Mouse (Mus musculus) inflammation-experienced regulatory T-cells, adult 6 months (primary cell): ENCODE measurements around the gene Rab11fip3. TPM values are rescaled to one million over a fixed set of nuclear protein-coding genes. Genes with fewer than 3 reads are reported as not detected.
A peak's percentile ranks its signal among the peaks of the same experiment; 100 is the strongest.

Experiments used
- ATAC-seq: one replicate; pipeline ENCODE4 v1.8.0; 2017
- polyA plus RNA-seq, 3 experiments: library from polyadenylated mRNA; unstranded; fragments of 100-300 nt; shearing (Covaris generic); gene quantifications; one replicate each; pipeline ENCODE4 v1.2.1; 2017

Rab11fip3 gene
- polyA plus RNA-seq, 3 experiments from 2014 or later: 1.6 to 3.0 (median 2.7) TPM

DNA sequence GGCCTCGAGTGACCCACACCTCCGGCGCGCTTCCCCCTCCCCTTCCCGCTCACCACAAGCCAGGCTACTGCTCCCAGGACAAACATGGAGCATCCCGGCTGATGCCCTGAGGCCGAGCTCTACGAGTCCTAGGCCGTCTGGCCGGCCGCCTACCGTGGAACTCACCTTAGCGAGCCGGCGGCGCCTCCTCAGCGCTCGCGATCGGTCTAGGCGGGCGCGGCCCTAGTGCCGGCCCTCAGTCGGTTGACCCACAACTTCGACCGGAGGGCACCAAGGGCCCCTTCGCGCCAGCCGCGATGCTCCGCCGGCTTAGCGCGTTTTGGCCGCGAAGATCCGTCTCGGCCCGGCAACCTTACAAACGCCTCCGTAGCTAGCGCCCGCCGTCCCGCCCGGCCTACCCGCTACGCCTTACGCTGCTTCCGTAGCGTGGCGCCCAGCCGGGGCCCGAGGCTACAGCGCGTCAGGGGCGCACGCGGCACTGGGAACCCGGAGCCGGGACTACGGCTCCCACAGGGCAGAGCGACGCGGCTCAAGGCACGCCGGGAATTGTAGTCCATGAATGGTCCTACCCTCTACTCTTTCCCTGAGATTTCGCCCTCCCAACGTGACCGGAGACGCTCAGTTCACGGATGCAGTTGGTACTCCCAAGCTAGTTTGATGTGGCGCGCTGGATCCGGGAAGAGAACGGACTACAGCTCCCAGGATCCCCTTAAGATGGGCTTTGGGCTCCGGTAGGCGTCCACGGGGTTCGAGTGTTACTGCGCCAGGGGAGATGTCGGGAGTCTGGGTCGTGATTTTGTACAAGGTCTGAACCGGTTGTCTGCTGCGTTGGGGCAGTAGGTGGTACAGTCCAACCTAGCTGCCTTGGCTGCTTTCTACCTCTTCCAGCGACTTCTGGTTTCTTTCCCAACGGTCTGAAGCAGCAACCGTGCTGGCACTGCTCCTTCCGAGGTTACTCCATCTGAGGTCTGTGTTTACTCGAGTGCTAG lies 83.8 kb downstream of the Rab11fip3 start, which contains the start of gene Capn15:
Capn15 (minus strand) TSS at position 491 of the 989 bp plus-strand sequence.
- ATAC-seq: peak; percentile 99

GRCm38 (mm10) chr17:25984556-25985305 lies 84.6 kb downstream of the Rab11fip3 start:
- ATAC-seq: peak; percentile 11

GRCm38 (mm10) chr17:25984066-25984465 lies 85.3 kb downstream of the Rab11fip3 start:
- no peak for ATAC-seq

DNA sequence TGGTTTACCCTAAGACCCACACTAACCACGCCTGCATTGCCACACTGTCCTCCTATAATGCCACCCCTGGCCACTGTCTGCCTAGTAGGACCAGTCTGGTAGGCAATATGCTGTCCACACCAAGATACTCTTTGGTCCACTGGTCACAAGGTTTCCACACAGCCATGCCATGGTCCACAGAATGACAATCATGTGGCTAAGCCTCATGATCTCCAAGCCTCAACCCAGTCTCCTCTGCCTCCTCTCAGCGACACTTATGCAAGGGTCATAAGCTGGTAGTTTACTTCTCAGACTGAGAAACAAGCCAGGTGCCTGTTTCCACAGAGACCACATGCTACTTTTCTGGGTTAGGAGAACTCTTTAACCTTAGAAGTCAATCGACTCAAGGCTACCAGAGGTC lies 86.4 kb downstream of the Rab11fip3 start:
- ATAC-seq: no peak

DNA sequence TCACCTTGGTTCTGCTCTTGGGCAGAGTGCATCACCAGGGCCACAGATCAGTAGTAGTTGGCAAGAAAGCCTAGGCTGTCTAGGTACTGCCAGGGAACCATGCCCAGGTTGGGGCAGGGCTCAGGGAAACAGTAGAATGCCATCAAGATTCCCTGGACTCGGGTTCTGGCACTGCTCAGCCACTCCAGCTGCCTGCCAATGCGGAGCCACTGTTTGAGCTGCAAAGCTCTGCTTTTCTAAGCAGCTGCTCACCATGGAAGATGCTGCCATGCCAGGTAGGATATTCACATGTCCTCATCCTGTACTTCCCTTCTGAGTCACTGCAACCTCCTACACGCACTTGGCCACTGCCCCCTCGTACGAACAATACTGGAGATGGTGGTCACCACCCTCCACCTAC lies 88.5 kb downstream of the Rab11fip3 start:
- ATAC-seq: no peak

GRCm38 (mm10) chr17:25979829-25980738 lies 89.3 kb downstream of the Rab11fip3 start:
- ATAC-seq: no peak

DNA sequence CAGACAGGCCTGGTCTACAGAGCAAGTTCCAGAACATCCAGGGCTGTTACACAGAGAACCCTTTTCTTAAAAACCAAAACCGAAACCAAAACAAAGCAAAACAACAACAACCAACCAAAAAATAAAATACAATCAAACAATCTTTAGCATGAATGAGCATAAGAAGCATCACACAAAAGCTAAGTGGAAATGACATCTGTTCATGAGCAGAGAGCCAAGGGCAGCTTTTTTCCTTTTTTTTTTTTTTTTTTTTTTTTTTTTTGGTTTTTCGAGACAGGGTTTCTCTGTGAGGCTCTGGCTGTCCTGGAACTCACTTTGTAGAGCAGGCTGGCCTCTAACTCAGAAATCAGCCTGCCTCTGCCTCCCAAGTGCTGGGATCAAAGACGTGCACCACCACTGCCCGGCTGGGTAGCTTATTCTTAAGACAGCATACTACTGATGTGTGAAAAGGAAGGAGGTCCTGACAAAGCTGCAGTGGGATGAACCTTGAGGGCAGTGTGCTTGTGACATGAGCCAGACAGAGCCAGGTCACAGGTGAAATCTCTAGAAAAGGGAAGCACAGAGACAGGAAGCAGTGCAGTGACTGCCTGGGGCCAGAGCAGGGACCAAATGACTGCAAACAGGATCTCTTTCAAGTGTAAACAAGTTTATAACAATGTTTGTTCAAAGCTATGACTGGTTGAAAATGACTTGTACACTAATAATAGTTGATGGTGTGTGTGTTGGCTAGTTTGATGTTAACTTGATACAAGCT lies 98.2 kb downstream of the Rab11fip3 start:
- ATAC-seq: no peak

DNA sequence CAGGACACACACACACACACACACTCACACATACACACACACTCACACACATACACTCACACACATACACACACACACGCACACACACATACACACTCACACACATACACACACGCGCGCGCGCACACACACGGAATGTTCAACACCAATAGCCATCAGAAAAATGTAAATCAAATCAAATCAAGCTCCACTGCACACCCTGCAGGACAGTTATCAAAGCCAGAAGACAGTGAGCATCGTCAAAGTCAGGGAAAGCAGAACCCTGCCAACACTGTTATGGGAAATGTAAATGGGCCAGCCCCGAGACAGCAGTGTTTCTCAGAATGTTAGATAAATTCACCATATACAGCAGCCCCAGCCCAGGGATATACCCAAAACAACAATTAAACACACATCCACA lies 98.9 kb downstream of the Rab11fip3 start:
- no peak for ATAC-seq

GRCm38 (mm10) chr17:25968176-25968575 lies 101.2 kb downstream of the Rab11fip3 start:
- no peak for ATAC-seq

GRCm38 (mm10) chr17:25967652-25968051 lies 101.7 kb downstream of the Rab11fip3 start:
- ATAC-seq: no peak

- no peak for ATAC-seq
These were observed 105.1 kb downstream of the Rab11fip3 start for GRCm38 (mm10) chr17:25964271-25964670.

DNA sequence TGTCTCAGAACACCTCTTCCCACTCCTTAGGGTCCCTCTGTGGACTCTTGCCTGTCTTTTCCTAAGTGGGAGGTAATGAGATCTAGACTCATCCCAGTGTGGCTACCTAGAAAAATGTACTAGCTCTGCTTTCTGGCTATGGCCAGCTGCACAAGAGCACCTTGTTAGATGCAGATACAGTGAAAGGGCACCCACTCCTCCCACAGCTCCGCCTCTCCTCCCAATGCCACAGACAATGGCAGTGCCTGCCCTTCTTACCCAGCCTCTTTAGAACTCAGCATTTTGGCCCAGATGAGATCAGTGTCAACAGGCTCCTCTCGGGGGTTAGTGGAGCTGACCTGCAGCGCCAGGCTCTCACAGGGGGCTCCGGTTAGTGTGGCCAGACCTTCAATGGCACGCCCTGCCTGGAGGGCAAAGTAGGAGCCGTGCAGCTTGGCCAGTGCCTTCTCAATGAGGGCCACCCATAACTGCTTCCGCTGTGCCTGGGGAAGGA lies 106.9 kb downstream of the Rab11fip3 start:
- no peak for ATAC-seq

DNA sequence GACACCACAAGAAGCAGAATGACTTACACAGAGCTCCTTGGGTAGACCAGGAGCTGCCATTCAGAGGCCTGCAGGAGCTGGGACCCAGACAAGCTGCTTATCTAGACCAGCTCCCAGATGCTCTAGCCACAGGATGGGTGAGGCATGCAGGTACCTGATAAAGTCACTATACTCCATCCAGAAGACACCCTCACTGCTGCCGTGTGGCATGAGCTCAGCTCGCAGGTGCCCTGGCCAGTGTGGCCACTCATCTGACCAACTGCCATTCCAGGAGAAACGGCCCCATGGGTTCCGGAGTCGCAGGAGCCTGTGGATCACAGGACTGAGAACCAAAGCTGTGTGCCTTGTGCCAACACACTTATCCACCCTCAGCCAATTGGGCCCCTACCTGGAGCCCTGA lies 107.8 kb downstream of the Rab11fip3 start:
- ATAC-seq: no peak

GRCm38 (mm10) chr17:25959630-25960467 lies 109.5 kb downstream of the Rab11fip3 start:
- ATAC-seq: no peak

GRCm38 (mm10) chr17:25958771-25959494 lies 110.4 kb downstream of the Rab11fip3 start:
- no peak for ATAC-seq

- no peak for ATAC-seq
These were observed 111.7 kb downstream of the Rab11fip3 start for GRCm38 (mm10) chr17:25957586-25958051.

- no peak for ATAC-seq
These were observed 112.7 kb downstream of the Rab11fip3 start for GRCm38 (mm10) chr17:25956631-25957030.

DNA sequence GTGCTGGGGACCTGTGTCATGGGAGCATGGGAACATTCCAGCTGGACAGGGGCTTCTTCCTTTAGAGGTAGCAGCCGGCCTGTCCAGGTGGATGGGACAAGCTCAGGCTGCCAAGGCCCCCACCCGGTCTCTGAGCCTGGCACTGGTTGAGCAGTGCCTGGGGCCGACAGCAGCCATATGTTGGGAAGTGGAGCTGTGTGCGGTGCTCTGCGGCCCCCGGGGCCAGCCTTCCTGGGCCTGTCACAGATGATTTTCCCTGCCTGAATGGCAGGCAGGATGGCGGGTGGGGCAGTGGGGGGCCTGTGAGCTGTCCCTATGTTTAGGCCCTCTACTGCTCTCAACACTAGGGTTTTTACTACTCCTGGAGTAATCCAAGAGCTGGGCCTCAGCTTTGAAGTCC lies 113.2 kb downstream of the Rab11fip3 start:
- ATAC-seq: no peak

GRCm38 (mm10) chr17:25955736-25956135 lies 113.6 kb downstream of the Rab11fip3 start:
- no peak for ATAC-seq

DNA sequence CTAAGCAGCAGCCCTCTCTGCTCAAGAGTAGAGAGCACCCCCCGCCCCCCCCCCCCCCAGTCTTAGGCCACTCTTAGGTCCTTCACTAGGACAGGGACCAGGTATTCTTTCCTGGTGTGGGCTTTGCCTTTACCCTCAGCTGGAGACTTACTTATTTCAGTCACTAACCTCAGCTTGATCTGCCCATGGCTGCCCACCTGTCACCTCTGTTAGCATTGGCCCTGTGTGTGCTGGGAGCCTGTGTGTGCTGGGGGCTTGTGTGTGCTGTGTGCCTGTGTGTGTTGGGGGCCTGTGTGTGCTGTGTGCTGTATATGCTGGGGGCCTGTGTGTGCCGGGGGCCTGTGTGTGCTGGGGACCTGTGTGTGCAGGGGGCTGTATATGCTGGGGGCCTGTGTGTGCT lies 114.7 kb downstream of the Rab11fip3 start:
- ATAC-seq: no peak
